Mouse (Mus musculus) ovary, adult 18-20 months (tissue): ENCODE data around the gene Tnni2.

ENCODE experiments used
- DNase-seq: peaks from one replicate; pipeline ENCODE4 v3.0.0; 2022; ENCODE audit warnings: low spot score, mixed read lengths

The Tnni2 gene

GRCm38 (mm10) chr7:142459299-142459691 is 17.7 kb downstream of the Tnni2 start:
- no peak for DNase-seq

- DNase-seq, result no peak
Measured at GRCm38 (mm10) chr7:142460636-142461077, 19.0 kb downstream of the Tnni2 start, which contains the start of gene Lsp1. Gene Lsp1, plus strand, starts transcription at chr7:142460809.

GRCm38 (mm10) chr7:142461446-142461845 is 19.8 kb downstream of the Tnni2 start:
- no peak for DNase-seq

- DNase-seq, result peak; percentile 10
Measured at GRCm38 (mm10) chr7:142462190-142462589, 20.6 kb downstream of the Tnni2 start.

- DNase-seq, result peak; percentile 1
Measured at GRCm38 (mm10) chr7:142462594-142463078, 21.0 kb downstream of the Tnni2 start.

GRCm38 (mm10) chr7:142470171-142470691 is 28.6 kb downstream of the Tnni2 start:
- no peak for DNase-seq

- peak; percentile 76 for DNase-seq
Measured at GRCm38 (mm10) chr7:142470808-142471413, 29.3 kb downstream of the Tnni2 start.

GRCm38 (mm10) chr7:142471414-142471861 is 29.8 kb downstream of the Tnni2 start:
- DNase-seq, result no peak

- DNase-seq, result peak; percentile 45
Measured at GRCm38 (mm10) chr7:142471884-142472570, 30.4 kb downstream of the Tnni2 start.

GRCm38 (mm10) chr7:142472936-142473335 is 31.3 kb downstream of the Tnni2 start:
- DNase-seq, result no peak

GRCm38 (mm10) chr7:142473476-142473875 is 31.9 kb downstream of the Tnni2 start:
- no peak for DNase-seq

- no peak for DNase-seq
Measured at GRCm38 (mm10) chr7:142474799-142475198, 33.2 kb downstream of the Tnni2 start.

- DNase-seq, result no peak
Measured at GRCm38 (mm10) chr7:142475641-142476040, 34.0 kb downstream of the Tnni2 start.

- no peak for DNase-seq
Measured at GRCm38 (mm10) chr7:142476271-142476670, 34.7 kb downstream of the Tnni2 start.

GRCm38 (mm10) chr7:142476795-142477452 is 35.3 kb downstream of the Tnni2 start:
- no peak for DNase-seq

- no peak for DNase-seq
Measured at GRCm38 (mm10) chr7:142478001-142478400, 36.4 kb downstream of the Tnni2 start.

GRCm38 (mm10) chr7:142478574-142478973 is 37.0 kb downstream of the Tnni2 start:
- DNase-seq, result no peak

GRCm38 (mm10) chr7:142479307-142479706 is 37.7 kb downstream of the Tnni2 start:
- no peak for DNase-seq

- no peak for DNase-seq
Measured at GRCm38 (mm10) chr7:142479886-142480285, 38.3 kb downstream of the Tnni2 start.

GRCm38 (mm10) chr7:142480661-142481060 is 39.1 kb downstream of the Tnni2 start:
- DNase-seq, result no peak

- no peak for DNase-seq
Measured at GRCm38 (mm10) chr7:142481186-142481567, 39.6 kb downstream of the Tnni2 start.

GRCm38 (mm10) chr7:142481568-142482255 is 40.1 kb downstream of the Tnni2 start:
- no peak for DNase-seq
